Mouse (Mus musculus): ENCODE results near the gene Ets1.

DNA sequence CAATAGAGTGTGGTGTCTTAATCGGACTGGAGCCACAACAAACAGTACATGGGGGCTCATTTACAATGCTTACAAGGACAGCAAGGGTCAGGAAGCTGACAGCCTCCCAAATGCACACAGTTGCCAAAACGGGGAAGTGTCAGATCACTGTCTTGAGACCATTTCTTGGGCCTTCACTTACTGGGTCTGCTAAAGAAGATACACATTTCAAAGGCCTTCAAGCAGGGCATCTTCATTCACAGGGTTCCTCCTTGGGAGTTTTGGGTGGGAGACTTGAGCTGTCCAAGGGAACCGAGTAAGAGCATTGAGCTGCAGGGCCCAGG lies 83.9 kb downstream of the Ets1 start:
- no peak for TF ChIP-seq CTCF (IDR thresholded peaks at IDR 0.05; ENCODE audit: low read depth, low read length)
- no peak for TF ChIP-seq GATA2 (IDR thresholded peaks at IDR 0.05; ENCODE audit: borderline replicate concordance, low read depth, low read length)
- no peak for TF ChIP-seq TAL1 (conservative IDR thresholded peaks at IDR 0.05; ENCODE audit: low read depth, low read length)
- no peak for TF ChIP-seq GATA1 (IDR thresholded peaks at IDR 0.05; ENCODE audit: borderline replicate concordance, low read length)

Data from G1E (cell line).